Mouse (Mus musculus) bone marrow, adult 2 months (tissue): ENCODE data around the gene Fgfr2.

Experiments used
- CTCF ChIP-seq: fragments of 200-500 bp; IDR thresholded peaks from 2 replicates; pipeline ENCODE4 v1.5.1; 2011; ENCODE audit warnings: low read length, control low read depth; ENCODE audit not compliant: control insufficient read depth, insufficient read depth
- POLR2A ChIP-seq: fragments of 200-500 bp; IDR thresholded peaks from 2 replicates; pipeline ENCODE4 v1.6.1; 2011; ENCODE audit warnings: low read depth, mild to moderate bottlenecking, control low read depth, low read length, borderline replicate concordance; ENCODE audit not compliant: control insufficient read depth

DNA sequence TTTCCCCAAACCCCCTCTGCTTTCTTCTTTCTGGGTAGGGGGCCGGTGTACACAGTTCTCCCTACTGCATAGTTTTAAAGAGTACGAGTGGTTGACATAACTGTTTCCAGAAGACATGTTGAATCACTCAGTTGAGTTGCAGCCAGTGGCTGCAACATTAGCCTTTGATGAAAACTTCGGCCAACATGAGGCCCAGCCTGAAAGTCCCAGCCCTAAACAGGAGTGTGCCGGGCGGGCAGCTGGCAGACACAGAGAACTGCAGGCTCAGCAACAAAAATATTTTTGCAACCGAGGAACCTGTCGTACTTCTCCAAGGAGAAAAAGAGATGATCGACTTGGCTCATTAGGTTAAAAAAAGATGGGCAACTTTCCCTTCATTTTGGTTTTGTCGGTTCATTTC lies 2150.4 kb downstream of the Fgfr2 start:
- TF ChIP-seq POLR2A (no peak), CTCF (no peak)
